Mouse (Mus musculus): ENCODE data around the gene Myo6. TPM values are rescaled to one million over a fixed set of nuclear protein-coding genes. Genes with fewer than 3 reads are reported as not detected.

Myo6 gene
- total and polyA plus RNA-seq, 2 experiments from 2014 or later: 19.9 to 31.7 TPM

- H3K27ac ChIP-seq (ENCODE audit: low read depth, low read length): no peak overlapping the region
These were observed 44.6 kb downstream of the Myo6 start for GRCm38 (mm10) chr9:80209459-80209858.

GRCm38 (mm10) chr9:80210096-80210495 is 45.3 kb downstream of the Myo6 start:
- no peak for TF ChIP-seq CTCF (IDR thresholded peaks at IDR 0.05; ENCODE audit: low read depth)
- Histone ChIP-seq H3K4me3 (ENCODE audit: low read depth, low read length) (no peak overlapping the region), H3K4me2 (ENCODE audit: low read depth) (no peak overlapping the region), H3K9me3 (ENCODE audit: low read length) (no peaks in the 10 kb centered on the region), H3K27ac (ENCODE audit: low read depth, low read length) (no peak overlapping the region), H3K9ac (no peak overlapping the region), H3K36me3 (ENCODE audit: insufficient read depth) (no peaks in the 10 kb centered on the region), H3K4me1 (ENCODE audit: insufficient read depth) (no peaks in the 10 kb centered on the region), H3K27me3 (ENCODE audit: insufficient read depth, low read length) (no peaks in the 10 kb centered on the region)
- WGBS: 92% methylated on average over 12 of the region's 12 CpGs
- no peak for DNase-seq
- no peak for ATAC-seq

More at GRCm38 (mm10) chr9:80209459-80209858, 44.6 kb downstream of the Myo6 start:
- Histone ChIP-seq H3K4me3 (ENCODE audit: low read depth, low read length) (no peak overlapping the region), H3K36me3 (ENCODE audit: insufficient read depth) (no peaks in the 10 kb centered on the region), H3K4me1 (ENCODE audit: insufficient read depth) (no peaks in the 10 kb centered on the region), H3K4me2 (ENCODE audit: low read depth) (no peak overlapping the region), H3K27me3 (ENCODE audit: insufficient read depth, low read length) (no peaks in the 10 kb centered on the region), H3K9me3 (ENCODE audit: low read length) (no peaks in the 10 kb centered on the region), H3K9ac (no peak overlapping the region)
- DNase-seq (no peak), ATAC-seq (no peak)
- 53% methylated on average over 10 of the region's 10 CpGs for WGBS
- TF ChIP-seq CTCF (IDR thresholded peaks at IDR 0.05; ENCODE audit: low read depth): no peak

GRCm38 (mm10) chr9:80213428-80213827 is 48.6 kb downstream of the Myo6 start:
- 91% methylated on average over 2 of the region's 2 CpGs for WGBS
- Histone ChIP-seq H3K27me3 (ENCODE audit: insufficient read depth, low read length) (no peaks in the 10 kb centered on the region), H3K4me2 (ENCODE audit: low read depth) (no peak overlapping the region), H3K9me3 (ENCODE audit: low read length) (no peaks in the 10 kb centered on the region), H3K36me3 (ENCODE audit: insufficient read depth) (no peaks in the 10 kb centered on the region), H3K4me3 (ENCODE audit: low read depth, low read length) (no peak overlapping the region), H3K27ac (ENCODE audit: low read depth, low read length) (no peak overlapping the region), H3K4me1 (ENCODE audit: insufficient read depth) (no peaks in the 10 kb centered on the region), H3K9ac (no peak overlapping the region)
- TF ChIP-seq CTCF (IDR thresholded peaks at IDR 0.05; ENCODE audit: low read depth): no peak
- DNase-seq (no peak), ATAC-seq (no peak)

- 91% methylated on average over 5 of the region's 5 CpGs for WGBS
- no peaks in the 10 kb centered on the region for H3K36me3 ChIP-seq (ENCODE audit: insufficient read depth)
- H3K9ac ChIP-seq: no peak overlapping the region
- no peak for DNase-seq
- ATAC-seq: no peak
- no peaks in the 10 kb centered on the region for H3K4me1 ChIP-seq (ENCODE audit: insufficient read depth)
- H3K9me3 ChIP-seq (ENCODE audit: low read length): no peaks in the 10 kb centered on the region
- H3K27ac ChIP-seq (ENCODE audit: low read depth, low read length): no peak overlapping the region
- H3K4me2 ChIP-seq (ENCODE audit: low read depth): no peak overlapping the region
- no peaks in the 10 kb centered on the region for H3K27me3 ChIP-seq (ENCODE audit: insufficient read depth, low read length)
- TF ChIP-seq CTCF (IDR thresholded peaks at IDR 0.05; ENCODE audit: low read depth): no peak
- no peak overlapping the region for H3K4me3 ChIP-seq (ENCODE audit: low read depth, low read length)
These were observed 50.7 kb downstream of the Myo6 start for GRCm38 (mm10) chr9:80215502-80215901.

GRCm38 (mm10) chr9:80216786-80217501 is 52.1 kb downstream of the Myo6 start:
- Histone ChIP-seq H3K4me3 (ENCODE audit: low read depth, low read length) (no peak overlapping the region), H3K9me3 (ENCODE audit: low read length) (no peaks in the 10 kb centered on the region), H3K27me3 (ENCODE audit: insufficient read depth, low read length) (no peaks in the 10 kb centered on the region), H3K4me2 (ENCODE audit: low read depth) (no peak overlapping the region), H3K9ac (no peak overlapping the region), H3K27ac (ENCODE audit: low read depth, low read length) (no peak overlapping the region), H3K4me1 (ENCODE audit: insufficient read depth) (no peaks in the 10 kb centered on the region), H3K36me3 (ENCODE audit: insufficient read depth) (no peaks in the 10 kb centered on the region)
- WGBS: 54% methylated on average over 16 of the region's 16 CpGs
- DNase-seq (no peak), ATAC-seq (0 out of 2 replicates have a peak, but pooled peaks have one; percentile 16)
- no peak for TF ChIP-seq CTCF (IDR thresholded peaks at IDR 0.05; ENCODE audit: low read depth)

- Histone ChIP-seq H3K4me3 (ENCODE audit: low read depth, low read length) (no peak overlapping the region), H3K9me3 (ENCODE audit: low read length) (no peaks in the 10 kb centered on the region), H3K9ac (no peak overlapping the region), H3K27ac (ENCODE audit: low read depth, low read length) (no peak overlapping the region), H3K36me3 (ENCODE audit: insufficient read depth) (no peaks in the 10 kb centered on the region), H3K4me2 (ENCODE audit: low read depth) (no peak overlapping the region), H3K27me3 (ENCODE audit: insufficient read depth, low read length) (no peaks in the 10 kb centered on the region), H3K4me1 (ENCODE audit: insufficient read depth) (no peaks in the 10 kb centered on the region)
- no peak for TF ChIP-seq CTCF (IDR thresholded peaks at IDR 0.05; ENCODE audit: low read depth)
- DNase-seq (no peak), ATAC-seq (peak; percentile 61)
- WGBS: 27% methylated on average over 6 of the region's 6 CpGs
These were observed 53.9 kb downstream of the Myo6 start for GRCm38 (mm10) chr9:80218718-80219117.

GRCm38 (mm10) chr9:80223989-80224635 is 59.3 kb downstream of the Myo6 start:
- Histone ChIP-seq H3K9ac (no peak overlapping the region), H3K9me3 (ENCODE audit: low read length) (no peaks in the 10 kb centered on the region), H3K36me3 (ENCODE audit: insufficient read depth) (no peaks in the 10 kb centered on the region), H3K27ac (ENCODE audit: low read depth, low read length) (no peak overlapping the region), H3K27me3 (ENCODE audit: insufficient read depth, low read length) (no peaks in the 10 kb centered on the region), H3K4me3 (ENCODE audit: low read depth, low read length) (no peak overlapping the region), H3K4me2 (ENCODE audit: low read depth) (no peak overlapping the region), H3K4me1 (ENCODE audit: insufficient read depth) (no peaks in the 10 kb centered on the region)
- ATAC-seq: no peak
- DNase-seq: no peak
- WGBS: 88% methylated on average over 11 of the region's 11 CpGs
- TF ChIP-seq CTCF (IDR thresholded peaks at IDR 0.05; ENCODE audit: low read depth): no peak

Data from forebrain, postnatal 0 days (tissue).